Mouse (Mus musculus) gastrocnemius, adult 2 months (tissue): Measurements from ENCODE around the gene Gatad2b. TPM values are rescaled to one million over a fixed set of nuclear protein-coding genes. Genes with fewer than 3 reads are reported as not detected.
"Not testable (repeated sequence)": the region's sequence is repeated elsewhere in the genome, so short reads cannot be mapped to it uniquely, and the experiment has no call there.

Source experiments
- DNase-seq: peaks from one replicate; pipeline ENCODE4 v3.0.0; 2022
- H3K27ac ChIP-seq: fragments of 200-600 bp; 2 replicates; pipeline ENCODE4 v1.8.1; 2022; ENCODE audit warnings: mild to moderate bottlenecking
- H3K4me3 ChIP-seq: fragments of 200-600 bp; 2 replicates; pipeline ENCODE4 v1.8.1; 2022; ENCODE audit warnings: mild to moderate bottlenecking, moderate library complexity
- CTCF ChIP-seq: fragments of 200-600 bp; IDR thresholded peaks from 2 replicates; pipeline ENCODE4 v1.8.1; 2022; ENCODE audit warnings: antibody characterized with exemption, mild to moderate bottlenecking, moderate library complexity
- intact Hi-C: fragments of 180-260 bp; cut with DNase I; formaldehyde crosslinking; loops from one replicate; pipeline ENCODE4 v1.15.1; 2025
- long read RNA-seq, 2 experiments: library from polyadenylated mRNA; stranded (forward); transcript quantifications; one replicate each; pipeline ENCODE4 v2.0.0; 2021
- total RNA-seq, 2 experiments: library from RNA; stranded (reverse); gene quantifications; 2 replicates each; pipeline ENCODE4 v1.2.3; 2021

Gatad2b gene
- 10 to 100 TPM; 50.2 to 53.9 TPM for total RNA-seq
- long read RNA-seq, experiment 1, full-length matches to known transcripts: 1 of 5 reads
- long read RNA-seq, experiment 1, partial matches to known transcripts: 1 of 5 reads
- long read RNA-seq, experiment 1, other reads (novel, unspliced or antisense): 3 of 5 reads
- long read RNA-seq, experiment 2, full-length matches to known transcripts: 3 of 4 reads
- long read RNA-seq, experiment 2, partial matches to known transcripts: 0 of 4 reads
- long read RNA-seq, experiment 2, other reads (novel, unspliced or antisense): 1 of 4 reads

DNA sequence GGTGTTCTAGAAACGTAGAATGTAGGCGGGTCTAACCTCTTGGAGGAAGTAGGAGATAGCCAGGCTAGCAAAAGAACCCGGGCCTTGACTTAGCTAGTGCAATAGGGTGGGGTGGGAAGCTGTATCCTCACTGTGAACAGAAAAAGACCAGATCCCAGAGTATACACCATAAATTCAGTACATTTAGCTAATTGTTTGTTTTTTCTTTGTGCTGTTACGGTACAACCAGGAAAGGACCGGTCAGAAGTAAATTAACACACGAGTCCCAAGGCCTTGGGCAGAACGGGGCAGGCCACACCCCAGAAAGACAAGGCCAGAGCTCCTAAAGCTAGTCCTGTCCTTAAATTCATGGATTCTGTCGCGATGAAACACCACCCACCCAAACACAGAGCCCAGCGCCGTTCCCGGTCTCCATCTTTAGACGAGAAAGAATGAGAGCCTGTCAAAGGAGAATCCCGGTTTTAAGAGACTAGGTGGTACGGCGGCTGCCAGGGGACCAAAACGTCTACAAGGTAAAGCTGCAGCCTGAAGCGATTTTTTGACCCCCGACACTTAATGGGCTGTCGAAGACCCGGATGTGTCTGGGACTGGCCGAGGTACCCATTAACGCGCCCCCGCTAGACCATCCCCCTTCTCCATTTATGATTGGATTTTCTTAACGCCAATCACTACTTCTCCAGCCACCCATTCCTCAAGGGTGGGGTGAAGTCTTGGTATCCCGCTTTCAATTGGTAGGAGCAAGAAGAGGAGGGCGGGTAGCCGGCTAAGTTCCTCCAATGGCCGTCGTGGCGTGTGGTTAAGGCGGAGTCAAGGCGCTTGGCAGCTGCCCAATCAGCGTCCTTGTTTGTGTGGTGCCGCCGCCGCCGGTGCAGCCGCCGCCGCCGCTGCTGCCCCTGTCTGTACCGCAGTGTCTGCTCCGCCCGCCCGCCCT is at the start of gene Gatad2b:
TSS of gene Gatad2b (plus strand) at position 834 of the 931 bp plus-strand sequence.
- peak; percentile 99 for DNase-seq
- intact Hi-C loops: no loop called here
- Histone ChIP-seq H3K27ac (peak within 1 kb of the TSS; percentile 97), H3K4me3 (peak within 1 kb of the TSS; percentile 91)
- no peak for TF ChIP-seq CTCF

DNA sequence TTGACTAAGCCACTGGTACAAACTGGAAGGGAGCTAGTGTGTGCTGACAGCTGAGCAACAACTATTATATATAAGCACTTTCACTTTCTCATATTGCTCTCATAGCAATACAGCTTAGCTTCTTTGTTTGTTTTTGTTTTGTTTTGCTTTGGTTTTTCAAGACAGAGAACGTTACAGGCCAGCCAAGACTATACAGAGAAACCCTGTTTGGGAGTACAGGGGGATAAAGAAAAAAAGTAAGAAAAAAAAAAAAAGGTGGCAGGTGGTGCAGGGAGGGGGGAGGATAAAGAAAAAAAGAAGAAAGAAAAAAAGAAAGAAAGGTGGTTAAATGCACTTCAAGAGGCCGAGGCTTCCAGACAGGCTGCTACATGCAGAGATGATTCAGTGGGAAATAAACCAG is 47.6 kb upstream of the Gatad2b start:
- intact Hi-C loops: no loop called here
- no peak for TF ChIP-seq CTCF
- no peak for DNase-seq
- no peak overlapping the region for H3K4me3 ChIP-seq
- no peak overlapping the region for H3K27ac ChIP-seq

DNA sequence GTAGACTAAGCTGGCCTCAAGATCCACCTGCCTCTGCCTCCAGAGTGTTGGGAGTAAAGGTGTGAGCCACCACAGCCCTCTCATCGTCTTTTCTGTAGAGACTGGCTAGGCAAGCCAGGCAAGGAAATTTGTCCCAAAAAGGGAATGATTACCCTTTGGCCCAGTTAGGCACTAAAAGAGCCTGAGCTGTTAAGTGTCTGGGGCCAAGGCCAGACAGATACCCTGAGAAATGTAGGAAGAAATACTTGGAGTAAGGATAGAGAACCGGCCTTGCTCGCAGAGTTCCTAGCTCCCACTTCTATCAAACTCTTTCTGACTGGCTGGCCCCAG is 45.4 kb upstream of the Gatad2b start:
- Histone ChIP-seq H3K27ac (peak overlapping the region; percentile 99), H3K4me3 (peak overlapping the region; percentile 84)
- no peak for DNase-seq
- no peak for TF ChIP-seq CTCF
- intact Hi-C loops: no loop called here

- peak; percentile 95 for DNase-seq
- intact Hi-C loops: no loop called here
- peak within 1 kb of the TSS; percentile 84 for H3K4me3 ChIP-seq
- H3K27ac ChIP-seq: peak within 1 kb of the TSS; percentile 99
- TF ChIP-seq CTCF: no peak
Observed at GRCm38 (mm10) chr3:90247960-90248745, 44.8 kb upstream of the Gatad2b start, which contains the start of gene Slc39a1. Slc39a1 (plus strand) TSS chr3:90248172.

DNA sequence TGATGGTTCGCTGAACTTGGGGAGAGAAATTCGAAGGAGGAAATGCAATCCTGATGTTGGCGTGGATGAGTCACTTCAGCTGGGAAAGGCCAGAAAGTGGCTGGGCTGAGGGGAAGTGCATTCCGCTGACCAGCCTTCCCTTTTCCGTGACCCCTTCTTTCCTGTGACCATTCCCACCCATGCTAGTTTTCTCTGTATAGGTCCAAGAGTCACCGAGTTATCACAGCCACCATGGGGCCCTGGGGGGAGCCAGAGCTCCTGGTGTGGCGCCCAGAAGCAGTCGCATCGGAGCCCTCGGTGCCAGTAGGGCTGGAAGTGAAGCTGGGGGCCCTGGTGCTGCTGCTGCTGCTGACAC is 44.3 kb upstream of the Gatad2b start:
- Histone ChIP-seq H3K4me3 (peak overlapping the region; percentile 84), H3K27ac (peak overlapping the region; percentile 99)
- DNase-seq: peak; percentile 52
- TF ChIP-seq CTCF: no peak
- intact Hi-C loops: no loop called here

DNA sequence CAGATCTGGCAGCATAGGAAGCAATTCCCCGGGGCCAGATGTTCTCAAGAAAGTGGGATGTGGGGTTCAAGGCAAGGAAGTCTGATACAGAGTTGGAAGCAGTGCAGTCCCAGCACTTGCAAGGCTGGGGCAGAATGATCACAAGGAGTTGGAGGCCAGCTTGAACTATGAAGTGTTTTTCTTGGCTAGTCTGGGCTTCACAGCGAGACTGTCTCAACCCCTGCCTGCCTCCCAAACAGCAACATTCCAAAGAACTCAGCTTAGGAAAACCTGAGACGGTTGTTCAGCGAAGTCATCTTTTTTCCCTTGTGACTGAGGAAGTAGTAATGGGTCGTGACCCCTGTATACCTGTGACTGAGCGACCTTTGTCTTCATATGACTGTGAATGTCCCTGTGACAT is 42.2 kb upstream of the Gatad2b start:
- Histone ChIP-seq H3K27ac (peak overlapping the region; percentile 80; the same call in 1 of the 2 replicates), H3K4me3 (no peak overlapping the region)
- DNase-seq: no peak
- intact Hi-C loops: no loop called here
- no peak for TF ChIP-seq CTCF

- Histone ChIP-seq H3K4me3 (peak overlapping the region; percentile 11; the same call in 1 of the 2 replicates), H3K27ac (peak overlapping the region; percentile 80)
- intact Hi-C loops: not testable (repeated sequence)
- DNase-seq: peak; percentile 59
Observed at GRCm38 (mm10) chr3:90251731-90252226, 41.2 kb upstream of the Gatad2b start.

DNA sequence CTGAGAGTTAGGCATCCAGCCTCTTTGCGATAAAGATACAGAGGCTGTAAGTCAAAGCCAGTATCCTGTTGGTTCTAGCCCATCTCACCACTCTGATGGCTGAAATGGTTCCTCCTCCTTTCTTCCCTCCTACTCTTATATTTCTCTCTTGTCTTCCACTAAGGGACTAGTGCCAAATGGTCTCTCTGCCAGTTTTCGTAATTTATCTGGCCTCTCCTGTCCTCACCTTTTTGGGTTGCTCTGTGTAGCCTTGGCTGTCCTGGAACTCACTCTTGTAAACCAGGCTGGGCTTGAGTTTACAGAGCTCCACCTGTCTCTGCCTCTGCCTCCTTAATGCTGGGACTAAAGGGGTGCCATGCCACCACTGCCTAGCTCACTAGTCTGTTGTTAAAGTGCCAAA is 40.3 kb upstream of the Gatad2b start:
- H3K4me3 ChIP-seq, intact Hi-C loops: not testable (repeated sequence)
- peak; percentile 18 for DNase-seq
- peak overlapping the region; percentile 81 for H3K27ac ChIP-seq

GRCm38 (mm10) chr3:90253174-90253573 is 39.8 kb upstream of the Gatad2b start:
- Histone ChIP-seq H3K4me3 (peak overlapping the region; percentile 99), H3K27ac (peak overlapping the region; percentile 81)
- DNase-seq, intact Hi-C loops: not testable (repeated sequence)

DNA sequence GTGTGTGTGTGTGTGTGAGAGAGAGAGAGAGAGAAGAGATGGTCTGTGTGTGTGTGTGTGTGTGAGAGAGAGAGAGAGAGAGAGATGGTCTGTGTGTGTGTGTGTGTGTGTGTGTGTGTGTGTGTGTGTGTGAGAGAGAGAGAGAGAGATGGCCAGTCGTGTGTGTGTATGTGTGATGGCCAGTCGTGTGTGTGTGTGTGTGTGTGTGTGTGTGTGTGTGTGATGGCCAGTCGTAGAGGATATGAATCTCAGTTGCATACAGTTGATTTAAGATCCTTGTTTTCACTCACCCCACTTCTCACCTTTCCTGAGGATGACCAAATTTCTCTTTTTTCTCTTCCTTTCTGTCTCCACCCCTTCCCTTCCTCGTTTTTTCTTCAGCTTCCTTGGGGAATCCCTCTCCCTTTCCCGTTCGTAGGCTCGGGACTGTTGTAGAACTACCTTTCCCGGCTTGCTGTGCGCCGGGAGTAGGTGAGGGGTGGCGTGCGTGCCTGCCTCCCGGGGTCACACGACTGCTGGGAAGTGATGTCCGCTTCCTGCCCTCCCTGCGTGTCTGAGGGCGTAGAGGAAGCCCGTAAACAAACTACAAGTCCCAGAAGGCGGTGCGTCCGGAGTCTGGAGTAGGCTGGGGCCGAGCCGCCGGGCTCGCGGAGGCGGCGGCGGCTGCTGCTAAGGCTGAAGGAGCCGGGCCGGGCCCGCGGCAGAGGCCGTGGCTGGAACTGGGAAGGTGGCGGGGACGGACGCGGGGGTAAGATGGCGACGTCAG is 39.1 kb upstream of the Gatad2b start, which contains the start of gene Crtc2:
TSS of gene Crtc2 (plus strand) at position 511 of the 766 bp plus-strand sequence.
- no peak for TF ChIP-seq CTCF
- DNase-seq: peak; percentile 97
- Histone ChIP-seq H3K4me3 (peak within 1 kb of the TSS; percentile 99), H3K27ac (peak within 1 kb of the TSS; percentile 96)
- intact Hi-C loops: no loop called here

DNA sequence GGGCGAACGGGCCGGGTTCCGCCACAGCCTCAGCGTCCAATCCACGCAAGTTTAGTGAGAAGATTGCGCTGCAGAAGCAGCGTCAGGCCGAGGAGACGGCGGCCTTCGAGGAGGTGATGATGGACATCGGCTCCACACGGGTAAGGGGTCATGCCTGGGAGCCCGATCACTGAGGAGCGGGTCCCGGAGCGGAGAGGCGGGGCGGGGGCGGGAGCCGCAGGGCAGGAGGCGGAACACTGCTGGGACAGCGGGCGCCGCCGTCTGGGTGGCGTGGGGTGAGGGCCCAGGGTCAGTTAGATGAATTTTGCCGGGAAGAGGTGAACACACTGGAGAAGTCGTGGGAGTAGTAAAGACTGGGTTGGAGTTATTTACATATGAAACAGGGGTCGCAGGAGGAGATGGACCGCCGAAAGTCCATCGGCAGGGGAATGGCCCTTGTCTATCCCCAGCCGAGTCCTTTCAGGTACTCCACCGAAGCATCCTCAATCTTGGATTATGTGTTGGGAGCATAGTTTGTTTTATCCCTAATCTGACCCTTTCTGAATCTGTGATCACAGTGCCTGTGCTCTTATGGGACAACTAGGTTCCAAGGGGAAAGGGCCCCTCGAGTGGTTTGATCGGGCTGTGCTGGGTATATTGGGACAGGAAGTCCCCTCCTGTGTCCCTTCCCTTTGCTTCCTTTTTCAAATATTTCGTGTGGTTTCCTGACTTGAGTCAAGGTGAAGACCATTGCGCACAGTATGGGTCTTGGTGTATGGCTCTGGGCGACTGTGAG is 38.4 kb upstream of the Gatad2b start:
- Histone ChIP-seq H3K27ac (peak overlapping the region; percentile 96), H3K4me3 (peak overlapping the region; percentile 99)
- intact Hi-C loops: no loop called here
- TF ChIP-seq CTCF: no peak
- DNase-seq: peak; percentile 74
